Mouse (Mus musculus) thymus, adult 18-20 months (tissue): ENCODE results near the gene Slc44a5.

Source experiments
- DNase-seq, 2 experiments: peaks; one replicate each; pipeline ENCODE4 v3.0.0; 2022; ENCODE audit warnings: mixed read lengths in 2 of 2

Slc44a5 gene

DNA sequence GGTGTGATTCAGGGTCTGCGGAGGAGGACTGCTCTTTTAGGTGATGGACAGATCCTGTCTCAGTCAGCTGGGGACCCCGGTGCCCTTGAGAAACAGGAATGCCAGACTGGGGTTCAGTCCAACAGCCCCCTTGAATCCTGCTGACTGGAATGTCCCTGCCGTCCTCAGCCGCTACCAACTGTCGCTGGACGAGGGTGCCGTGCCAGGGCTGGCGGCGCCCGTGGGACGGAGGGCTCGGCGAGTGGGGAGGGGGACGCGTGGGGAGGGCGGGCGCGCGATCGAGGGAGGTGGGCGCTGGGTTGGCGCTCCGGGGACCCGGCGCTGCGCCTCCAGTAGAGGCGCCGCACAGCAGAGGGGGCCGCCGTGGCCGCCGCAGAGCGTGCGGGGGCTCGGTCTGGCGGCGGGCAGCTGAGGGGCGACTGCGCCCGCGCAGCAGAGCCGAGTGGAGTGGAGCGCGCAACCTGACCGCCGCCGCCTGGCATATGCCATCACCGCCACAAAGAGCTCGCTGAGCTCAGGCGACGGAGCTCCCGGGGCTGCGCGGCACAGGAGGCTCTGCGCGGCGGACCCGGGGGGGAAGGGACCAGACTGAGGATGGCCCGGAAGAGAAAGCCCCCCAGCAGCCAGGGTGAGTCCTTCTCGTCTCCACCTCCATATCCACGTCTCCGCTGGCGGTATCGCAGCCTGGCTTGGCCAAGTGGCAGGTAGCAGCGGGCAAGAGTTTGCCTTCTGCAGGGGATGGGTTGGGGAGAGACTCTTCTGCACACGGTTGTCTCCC is at the start of gene Slc44a5:
Gene Slc44a5 (plus strand): TSS at position 266 of the 778 bp plus-strand sequence.
- DNase-seq, result no peak

DNA sequence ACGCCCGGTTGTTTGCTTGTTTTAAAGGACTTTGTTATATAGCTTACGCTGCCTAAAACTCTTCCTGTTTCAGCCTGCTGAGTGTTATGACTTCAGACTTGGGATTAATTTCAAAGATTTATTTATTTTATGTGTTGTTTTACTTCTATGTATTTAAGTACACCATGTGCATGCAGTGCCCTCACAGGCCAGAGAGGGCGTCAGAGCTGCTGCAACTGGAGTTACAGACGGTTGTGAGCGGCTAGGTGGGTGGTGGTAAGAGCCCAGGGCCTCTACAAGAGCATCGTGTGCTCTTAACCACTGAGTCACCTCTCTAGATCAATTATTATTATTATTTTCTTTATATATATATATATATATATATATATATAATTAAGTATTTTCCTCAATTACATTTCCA is 46.9 kb upstream of the Slc44a5 start:
- DNase-seq, result no peak

- DNase-seq, result no peak
Measured at GRCm38 (mm10) chr3:153929526-153929925, 43.7 kb upstream of the Slc44a5 start.

GRCm38 (mm10) chr3:153932461-153932860 is 40.8 kb upstream of the Slc44a5 start:
- no peak for DNase-seq

GRCm38 (mm10) chr3:153935878-153936277 is 37.4 kb upstream of the Slc44a5 start:
- DNase-seq, result no peak

DNA sequence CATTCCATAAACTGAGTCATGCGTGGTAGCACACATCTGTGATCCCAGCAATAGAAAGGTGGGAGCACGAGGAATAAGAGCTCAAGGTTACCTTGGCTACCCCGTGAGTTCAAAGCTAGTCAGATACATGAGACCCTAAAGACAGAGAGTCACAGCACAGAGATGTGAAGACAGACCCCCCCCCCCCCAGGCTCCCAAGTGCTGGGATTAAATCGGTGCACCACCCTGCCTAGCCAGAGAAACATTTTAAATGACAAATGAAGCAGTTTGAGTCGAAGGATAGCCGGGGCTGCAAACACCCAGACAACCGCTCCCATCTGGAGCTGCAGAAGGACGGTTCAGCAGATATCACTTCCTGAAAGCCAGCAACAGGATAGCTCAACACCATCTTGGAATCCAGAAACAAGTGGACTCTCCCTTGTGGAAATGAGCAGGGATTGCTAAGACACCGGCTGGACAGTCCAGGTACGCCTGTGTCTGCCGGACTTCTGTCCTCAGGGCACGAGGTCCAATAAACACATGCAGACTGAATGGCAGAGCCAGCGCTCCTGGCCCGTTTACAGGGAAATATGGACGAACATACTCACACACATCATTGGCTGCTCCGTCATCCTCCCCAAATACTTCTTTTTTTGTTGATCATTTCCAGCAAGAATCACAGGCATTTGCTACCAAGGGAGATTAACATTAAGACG is 36.0 kb upstream of the Slc44a5 start:
- no peak for DNase-seq

DNA sequence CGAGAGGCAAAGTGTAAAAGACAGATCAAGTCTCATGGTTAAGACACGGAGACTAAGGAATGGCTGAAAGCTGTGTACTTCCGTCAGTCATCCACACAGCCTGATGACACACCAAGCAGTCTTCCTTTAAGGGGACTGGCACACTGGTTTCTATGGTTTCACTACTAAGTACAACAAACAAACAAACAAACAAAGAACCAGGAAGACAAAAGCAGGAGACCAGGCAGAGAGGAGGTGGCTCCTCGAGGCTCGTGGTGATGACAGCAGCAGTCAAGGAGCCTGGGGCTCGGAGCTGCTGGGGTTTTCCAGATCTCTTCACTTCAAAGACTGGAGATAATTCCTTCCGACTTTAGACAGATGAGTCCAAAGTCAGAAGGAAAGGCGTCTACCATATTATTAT is 33.2 kb upstream of the Slc44a5 start:
- no peak for DNase-seq

DNA sequence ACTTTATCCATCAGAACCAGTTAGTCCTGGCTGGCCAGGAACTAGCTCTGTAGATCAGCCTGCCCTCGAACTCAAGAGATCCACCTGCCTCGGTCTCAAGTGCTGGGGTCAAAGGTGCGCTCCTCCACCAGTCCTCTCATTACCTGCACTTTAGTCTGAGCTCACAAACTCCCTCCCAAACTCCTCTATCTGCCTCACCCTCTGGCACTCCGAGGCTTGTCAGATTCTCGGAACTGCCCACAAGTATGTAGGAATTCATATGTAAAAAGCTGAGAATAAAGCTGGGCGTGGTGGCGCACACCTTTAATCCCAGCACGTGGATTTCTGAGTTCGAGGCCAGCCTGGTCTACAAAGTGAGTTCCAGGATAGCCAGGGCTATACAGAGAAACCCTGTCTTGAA is 32.8 kb upstream of the Slc44a5 start:
- no peak for DNase-seq

DNA sequence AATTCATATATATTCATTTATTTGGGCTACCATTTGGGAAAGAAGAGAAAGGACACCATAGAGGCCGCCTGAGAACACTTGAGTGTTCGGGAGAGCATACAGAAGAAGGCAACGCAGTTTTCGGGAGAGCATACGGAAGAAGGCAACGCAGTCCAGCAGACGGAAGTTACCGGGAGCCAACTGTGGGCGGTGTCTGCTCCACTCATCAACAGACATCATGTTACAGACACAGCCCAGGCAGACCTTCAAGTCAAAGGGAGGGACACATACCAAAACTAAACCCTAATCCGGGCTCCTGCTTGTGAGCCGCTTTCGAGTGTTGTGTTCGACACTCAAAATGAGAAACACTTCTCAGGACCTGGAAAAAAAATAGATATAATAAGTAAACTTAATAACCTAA is 31.6 kb upstream of the Slc44a5 start:
- DNase-seq, result no peak

DNA sequence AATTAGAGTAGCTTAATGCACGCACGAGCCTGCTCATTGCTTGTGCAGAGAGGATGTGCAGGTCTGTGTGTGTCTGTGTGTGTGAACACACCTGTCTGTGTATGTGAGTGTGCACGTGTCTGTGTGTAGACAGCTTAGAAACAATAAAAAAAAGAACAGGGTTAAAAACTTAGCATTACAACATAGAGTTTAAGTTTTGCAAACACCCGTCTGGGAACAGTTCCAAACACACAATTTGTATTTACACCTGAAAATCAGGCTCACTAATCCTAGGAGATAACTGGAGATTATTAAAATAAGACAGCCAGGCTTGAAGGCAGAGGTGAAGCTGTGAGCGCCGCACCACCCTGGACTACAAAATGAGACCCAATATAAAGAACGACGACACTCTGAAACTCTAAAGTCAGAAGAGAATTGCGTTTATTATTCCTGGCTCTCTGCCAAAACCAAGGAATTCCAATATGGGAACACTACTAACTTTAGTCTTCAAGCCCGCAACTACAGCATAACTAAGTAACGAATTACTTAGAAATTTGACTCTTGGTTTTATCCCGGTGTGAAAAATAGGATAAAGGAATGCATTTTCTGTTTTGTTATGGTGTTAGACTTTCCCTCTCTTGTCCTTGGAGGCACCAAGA is 30.1 kb upstream of the Slc44a5 start:
- no peak for DNase-seq

DNA sequence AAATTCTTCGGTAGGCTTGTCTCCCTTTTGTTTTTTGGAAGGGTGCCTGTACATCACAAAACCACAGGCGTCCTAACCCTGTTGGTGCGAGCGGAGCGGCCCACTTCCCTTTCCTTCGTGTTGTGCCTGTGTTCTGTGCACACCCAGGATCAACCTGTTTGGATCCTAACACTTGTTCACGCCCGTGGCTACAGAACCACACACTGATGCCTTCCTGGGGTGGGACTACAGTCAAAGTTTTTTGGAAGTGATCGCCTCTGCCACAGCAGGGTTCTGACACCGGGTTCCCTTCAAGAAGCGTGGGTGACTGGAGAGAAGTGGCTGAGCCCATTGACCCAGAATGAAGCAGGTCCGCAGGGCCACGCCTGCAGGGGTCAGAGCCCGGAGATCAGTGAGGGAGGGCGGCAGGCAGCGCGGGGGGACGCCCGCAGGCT is 29.3 kb upstream of the Slc44a5 start:
- no peak for DNase-seq

DNA sequence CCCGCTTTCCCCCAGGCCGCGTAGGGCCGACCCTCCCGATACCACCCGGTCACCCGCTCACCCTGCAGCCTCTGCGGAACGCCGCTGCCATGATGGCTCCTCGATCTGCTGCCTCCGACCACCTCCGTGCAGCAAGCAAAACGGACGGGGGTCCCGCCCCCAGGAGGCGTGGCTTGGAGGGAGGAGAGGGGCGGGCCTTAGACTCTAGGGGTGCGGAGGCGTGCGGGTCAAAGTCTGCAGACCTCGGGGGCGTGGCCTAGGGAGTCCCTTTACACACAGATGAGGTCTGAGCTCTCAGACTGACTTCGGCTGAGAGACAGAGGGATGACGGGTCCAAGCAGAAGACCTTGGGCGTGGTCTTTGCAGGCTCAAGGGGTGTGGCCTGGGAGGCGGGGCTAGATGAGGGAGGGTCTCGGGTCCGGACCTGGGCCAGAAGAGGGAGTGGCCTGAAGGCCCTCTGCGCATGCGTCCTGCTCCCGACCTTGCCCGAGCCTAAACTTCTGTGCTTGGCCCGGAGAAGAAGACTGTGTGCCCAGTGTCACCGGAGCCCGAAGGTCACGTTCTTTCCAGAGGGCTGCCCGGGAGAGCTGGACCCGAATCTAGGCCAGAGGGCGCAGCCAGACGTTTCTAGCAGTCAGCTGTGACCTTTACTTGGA is 28.8 kb upstream of the Slc44a5 start, which contains the start of gene Acadm:
Gene Acadm (minus strand): TSS at position 298 of the 656 bp plus-strand sequence.
- peak; percentile 96 to 98 for DNase-seq

DNA sequence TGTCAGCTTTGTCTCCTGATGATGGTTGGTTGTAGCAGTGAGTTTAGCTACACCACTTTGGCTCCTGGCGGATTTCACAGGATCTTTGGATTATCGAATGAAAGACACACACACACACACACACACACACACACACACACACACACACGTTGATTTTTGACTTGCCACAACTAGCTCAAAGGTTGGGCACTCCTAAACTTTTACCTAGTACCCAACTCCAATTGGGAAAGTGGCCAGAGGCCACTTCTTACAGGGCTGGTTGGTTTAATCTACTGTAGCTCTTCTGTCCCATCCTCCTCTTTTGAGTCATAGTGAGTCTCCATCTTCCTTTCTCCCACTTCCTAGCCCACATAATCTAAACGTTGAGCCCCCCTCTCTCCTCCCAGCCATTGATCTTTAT is 26.0 kb upstream of the Slc44a5 start:
- DNase-seq, result no peak

- DNase-seq, result no peak
Measured at GRCm38 (mm10) chr3:153948176-153948575, 25.1 kb upstream of the Slc44a5 start.

DNA sequence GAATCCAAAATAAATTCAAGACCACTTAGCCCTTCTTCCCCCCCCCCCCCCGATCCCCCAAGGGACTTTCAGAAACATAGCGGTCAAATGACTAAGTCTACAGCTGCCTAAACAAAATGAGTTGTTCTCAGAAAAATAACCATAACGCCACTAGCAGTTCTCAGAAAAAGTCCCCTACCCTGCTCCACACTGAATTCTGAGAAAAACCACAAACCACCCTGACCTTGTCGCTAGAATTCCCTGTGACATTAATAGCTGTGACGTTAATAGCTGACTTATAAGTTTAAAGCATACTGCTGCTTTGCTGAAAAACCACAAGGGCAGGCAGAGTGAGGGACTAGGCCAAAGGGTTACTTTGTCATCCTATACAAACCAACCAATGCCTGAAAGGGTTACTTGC is 15.3 kb upstream of the Slc44a5 start:
- DNase-seq, result no peak

DNA sequence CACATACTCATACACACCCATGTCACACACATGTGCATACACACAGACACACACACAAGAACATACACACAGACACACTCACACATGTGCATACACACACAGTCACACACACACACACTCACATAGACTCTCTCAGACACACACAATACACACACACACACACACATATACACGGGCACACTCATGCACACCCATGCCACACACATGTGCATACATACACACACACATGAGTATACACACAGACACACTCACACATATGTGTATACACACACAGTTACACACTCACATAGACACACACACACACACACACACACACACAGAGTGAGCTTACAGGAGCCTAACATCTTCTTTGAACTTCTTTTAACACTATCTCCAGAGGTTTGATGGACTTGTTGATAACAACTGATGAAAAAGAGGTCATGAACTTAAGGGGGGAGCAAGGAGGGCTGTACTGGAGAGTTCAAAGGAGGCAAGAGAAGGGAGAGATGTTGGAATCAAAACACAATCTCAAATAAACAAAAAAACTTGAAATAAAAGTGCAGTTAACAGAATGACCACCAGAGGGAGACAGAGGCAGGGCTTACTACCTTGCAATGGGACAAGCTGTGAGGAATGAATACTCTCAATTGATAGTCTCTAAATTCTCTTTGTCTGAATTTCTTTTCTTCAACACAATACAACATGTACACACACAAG is 14.1 kb upstream of the Slc44a5 start:
- DNase-seq, result no peak

DNA sequence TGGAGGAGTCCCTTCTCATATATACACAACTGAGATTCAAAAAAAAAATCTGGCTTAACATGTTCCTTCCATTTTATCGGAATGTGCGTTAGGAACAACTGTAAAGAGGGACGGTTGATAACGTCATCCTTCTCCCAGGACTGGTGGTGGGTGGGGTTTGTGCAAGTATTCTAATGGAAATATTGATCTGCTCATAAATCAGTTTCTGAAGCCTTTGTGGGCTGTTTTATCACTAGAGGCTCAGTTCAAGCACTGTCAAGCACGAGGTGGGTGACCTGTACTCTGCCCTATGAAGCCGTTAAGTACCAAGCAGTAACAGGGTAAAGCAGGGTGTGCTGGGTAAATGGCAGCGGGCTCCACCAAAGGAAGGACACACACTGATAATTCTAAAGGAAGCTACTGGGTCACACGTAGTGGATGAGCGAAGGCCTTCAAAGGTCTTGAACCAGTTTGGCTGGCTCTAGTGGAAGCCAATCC is 13.5 kb upstream of the Slc44a5 start:
- no peak for DNase-seq

DNA sequence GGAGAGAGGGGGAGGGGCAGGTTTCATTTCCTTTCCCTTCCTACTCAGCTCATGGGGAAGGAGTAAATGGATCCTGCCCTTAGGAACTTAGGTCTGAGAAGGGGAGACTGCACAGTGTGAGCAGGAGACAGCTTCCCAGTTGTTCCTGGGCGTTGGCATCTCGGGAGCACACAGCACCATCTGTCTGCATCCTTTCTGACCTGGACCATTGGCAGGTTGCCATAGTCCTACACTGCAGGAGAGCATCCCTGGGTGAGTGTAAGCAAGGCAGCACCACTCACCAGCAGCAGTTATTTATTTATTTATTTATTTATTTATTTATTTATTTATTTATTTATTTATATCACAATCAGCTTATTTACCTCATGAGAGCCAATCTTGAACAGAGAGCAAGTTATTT is 12.4 kb upstream of the Slc44a5 start:
- DNase-seq, result no peak

GRCm38 (mm10) chr3:153961632-153962389 is 11.4 kb upstream of the Slc44a5 start:
- no peak for DNase-seq

DNA sequence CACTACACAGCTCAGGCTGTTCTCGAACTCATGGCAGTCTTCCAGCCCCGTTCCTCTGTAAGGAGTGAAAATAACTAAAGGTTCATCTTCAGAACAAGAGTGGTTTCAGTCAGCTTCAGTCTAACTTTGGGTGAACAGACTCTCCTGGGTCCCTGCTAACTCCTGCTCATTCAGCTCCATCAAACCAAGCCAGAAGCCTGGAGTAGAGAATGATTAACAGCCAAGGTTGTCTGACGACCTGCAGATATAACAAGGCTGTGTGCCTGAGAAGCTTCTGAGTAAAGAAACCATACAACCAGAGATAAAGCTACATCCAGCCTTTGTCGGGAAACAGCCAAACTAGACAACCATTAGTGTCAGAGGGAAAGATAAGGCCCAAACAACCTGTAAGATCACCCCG is 5.8 kb upstream of the Slc44a5 start:
- DNase-seq, result no peak

DNA sequence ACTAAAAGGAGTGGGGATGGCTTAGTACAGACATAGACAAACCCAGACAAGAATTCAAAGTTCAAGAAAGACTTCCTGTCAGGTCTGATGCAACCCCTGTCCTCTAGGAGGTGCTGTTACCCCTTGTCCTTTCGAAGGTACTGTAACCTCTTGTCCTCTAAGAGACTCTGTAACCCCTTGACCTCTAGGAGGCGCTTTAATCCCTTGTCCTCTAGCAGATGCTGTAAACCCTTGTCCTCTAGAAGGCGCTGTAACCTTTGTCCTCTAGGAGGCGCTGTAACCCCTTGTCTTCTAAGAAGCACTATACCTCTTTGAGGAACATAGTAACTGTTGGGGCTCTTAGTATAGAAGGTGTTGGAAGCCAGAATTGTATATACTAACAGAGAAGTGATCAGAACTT is 4.7 kb upstream of the Slc44a5 start:
- peak in 1 of 2 experiments; percentile 9 for DNase-seq

GRCm38 (mm10) chr3:153969451-153969850 is 3.8 kb upstream of the Slc44a5 start:
- no peak for DNase-seq
